Mouse (Mus musculus): ENCODE results near the gene Slc22a2.

DNA sequence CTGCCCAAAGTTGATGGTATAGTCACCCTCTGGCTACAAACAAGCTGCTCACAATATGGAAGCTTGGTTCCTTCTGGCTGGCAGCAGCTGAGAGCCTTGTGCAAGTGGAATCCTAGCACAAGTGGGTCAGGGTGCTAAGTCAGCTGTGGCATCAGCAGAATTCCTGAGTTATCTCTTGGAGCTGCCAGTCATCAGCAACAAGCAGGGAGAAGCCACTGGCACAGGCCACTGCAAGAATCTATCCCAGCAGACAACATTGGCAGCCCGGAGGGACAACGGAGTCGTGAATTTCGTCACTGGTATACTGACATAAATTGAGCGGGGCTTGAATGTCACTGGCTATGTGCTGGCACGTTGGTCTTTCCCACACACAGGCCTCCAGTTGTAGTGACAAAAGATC is 12.6 kb upstream of the Slc22a2 start:
- TF ChIP-seq CTCF (conservative IDR thresholded peaks at IDR 0.05; ENCODE audit: low read length): no peak
- no peak for TF ChIP-seq POU5F1 (IDR thresholded peaks at IDR 0.05; ENCODE audit: borderline replicate concordance, low read length)

Measured in E14TG2a.4 (cell line).